Mouse (Mus musculus) embryonic facial prominence, embryonic 10.5 days (tissue): Measurements from ENCODE around the gene Bmp7. TPM values are rescaled to one million over a fixed set of nuclear protein-coding genes. Genes with fewer than 3 reads are reported as not detected.

Source experiments
- DNase-seq: peaks from one replicate; pipeline ENCODE4 v3.0.0-alpha.2; 2017; ENCODE audit warnings: low spot score
- H3K27ac ChIP-seq: fragments of 300-500 bp; sonication (generic); replicated peaks from 2 replicates; pipeline ENCODE4 v1.5.1; 2016; ENCODE audit warnings: mild to moderate bottlenecking
- H3K27me3 ChIP-seq: fragments of 300-500 bp; sonication (generic); replicated peaks from 2 replicates; pipeline ENCODE4 v1.6.1; 2016; ENCODE audit warnings: low read depth, mild to moderate bottlenecking; ENCODE audit not compliant: poor library complexity, severe bottlenecking
- H3K36me3 ChIP-seq: fragments of 300-500 bp; sonication (generic); replicated peaks from 2 replicates; pipeline ENCODE4 v1.6.1; 2016; ENCODE audit warnings: mild to moderate bottlenecking, moderate library complexity
- H3K4me1 ChIP-seq: fragments of 300-500 bp; sonication (generic); 2 replicates; pipeline ENCODE4 v1.6.1; 2016
- H3K4me3 ChIP-seq: fragments of 300-500 bp; sonication (generic); 2 replicates; pipeline ENCODE4 v1.5.1; 2016; ENCODE audit warnings: mild to moderate bottlenecking, moderate library complexity
- H3K9me3 ChIP-seq: fragments of 300-500 bp; sonication (generic); 2 replicates; pipeline ENCODE4 v1.6.1; 2016; ENCODE audit warnings: mild to moderate bottlenecking
- WGBS: fragments of 180-500 bp; shearing (Covaris S2); methylation state at CpG from one replicate; pipeline ENCODE4 v1.1.7; 2016; 5-methylcytosine and 5-hydroxymethylcytosine counted together
- polyA plus RNA-seq: library from polyadenylated mRNA; unstranded; fragments of >200 nt; fragmentation: Nextera tagmentation; extraction: Ambion mirVana; gene quantifications from 2 replicates; pipeline ENCODE4 v1.2.1, GENCODE M21; 2016

Bmp7 gene
- polyA plus RNA-seq, 1 experiment from 2014 or later, result 20.9 TPM

DNA sequence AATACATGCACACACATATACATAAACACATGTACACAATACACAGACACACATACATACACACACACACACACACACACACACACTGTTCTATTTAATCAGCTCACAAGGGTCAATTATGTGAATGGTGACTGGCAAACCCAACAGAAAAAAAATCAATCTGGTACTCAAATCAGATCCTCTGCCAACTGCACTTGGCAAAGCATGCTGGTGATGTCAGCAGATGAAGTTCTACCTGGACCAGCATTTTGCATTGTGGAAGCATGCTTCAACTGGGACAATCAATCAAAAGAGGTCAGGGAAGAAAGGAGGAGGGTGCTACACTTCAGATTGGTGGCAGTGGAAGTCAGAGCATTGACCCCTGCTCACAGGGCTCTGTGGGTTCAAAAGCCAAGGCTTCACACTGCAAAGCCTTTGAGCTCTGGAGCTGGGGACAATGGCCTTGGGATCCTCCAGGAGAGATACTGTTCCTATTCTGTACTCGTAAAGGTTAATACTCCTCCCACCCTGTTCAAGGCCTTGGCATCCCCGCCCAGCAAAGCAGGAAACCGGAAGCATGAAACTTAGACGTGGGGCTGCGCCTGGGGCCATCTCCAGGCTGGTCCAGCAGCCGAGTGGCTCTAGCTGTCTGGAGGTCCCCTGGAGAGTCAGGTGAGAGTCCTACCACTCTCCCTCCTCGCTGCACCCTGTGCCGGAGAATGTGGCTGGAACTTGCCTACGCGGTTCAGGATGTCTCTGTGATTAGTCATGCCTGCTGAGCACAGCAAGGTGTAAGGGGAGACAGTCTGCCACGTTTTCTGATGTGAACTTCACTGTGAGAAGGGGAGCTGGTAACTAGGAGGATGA lies 99.0 kb downstream of the Bmp7 start:
- Histone ChIP-seq H3K4me3 (no peak overlapping the region), H3K27me3 (peaks cover 11% of the 10 kb centered on the region; the same call in 1 of the 2 replicates), H3K4me1 (peaks cover 62% of the 10 kb centered on the region), H3K27ac (peak overlapping the region; percentile 27; the same call in 1 of the 2 replicates), H3K9me3 (no peaks in the 10 kb centered on the region), H3K36me3 (no peaks in the 10 kb centered on the region)
- DNase-seq, result no peak
- 45% methylated on average over 11 of the region's 11 CpGs for WGBS

DNA sequence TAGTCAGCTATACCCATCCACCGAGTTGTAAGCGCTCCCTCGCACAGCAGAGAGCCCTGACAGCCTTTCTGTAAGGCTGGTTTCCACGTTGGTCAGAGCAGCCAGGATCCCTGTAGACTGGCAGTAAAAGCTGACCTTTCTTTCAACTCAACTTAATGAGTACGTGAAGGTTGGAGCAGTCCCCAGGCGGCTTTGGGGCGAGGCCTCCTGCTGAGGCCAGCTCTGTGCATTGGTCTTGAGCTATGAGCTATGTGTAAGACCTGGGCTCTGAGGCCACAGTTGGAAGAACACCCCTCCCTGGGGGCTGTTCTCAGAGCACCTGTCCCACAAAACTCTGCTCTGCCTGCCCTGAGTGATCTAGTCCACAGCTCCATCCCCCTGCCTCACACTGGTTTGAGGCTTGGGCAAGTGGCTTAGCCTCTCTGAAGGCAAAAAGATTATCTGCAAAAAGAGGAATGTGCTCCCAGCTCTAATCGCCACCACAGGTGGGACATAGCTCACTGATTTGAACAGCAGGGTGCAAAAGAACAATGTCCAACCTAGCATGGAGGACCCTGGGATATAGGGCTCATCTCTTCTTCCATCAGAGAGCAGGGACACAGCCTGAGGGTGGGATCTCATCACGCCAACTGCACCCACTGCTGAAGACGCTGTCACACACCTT lies 100.7 kb downstream of the Bmp7 start:
- no peak overlapping the region for H3K4me3 ChIP-seq
- DNase-seq, result no peak
- H3K4me1 ChIP-seq, result peaks cover 45% of the 10 kb centered on the region
- WGBS, result 34% methylated on average over 10 of the region's 10 CpGs
- H3K9me3 ChIP-seq, result no peaks in the 10 kb centered on the region
- peak overlapping the region; percentile 40 for H3K27ac ChIP-seq
- no peaks in the 10 kb centered on the region for H3K36me3 ChIP-seq
- peaks cover 11% of the 10 kb centered on the region; the same call in 1 of the 2 replicates for H3K27me3 ChIP-seq

DNA sequence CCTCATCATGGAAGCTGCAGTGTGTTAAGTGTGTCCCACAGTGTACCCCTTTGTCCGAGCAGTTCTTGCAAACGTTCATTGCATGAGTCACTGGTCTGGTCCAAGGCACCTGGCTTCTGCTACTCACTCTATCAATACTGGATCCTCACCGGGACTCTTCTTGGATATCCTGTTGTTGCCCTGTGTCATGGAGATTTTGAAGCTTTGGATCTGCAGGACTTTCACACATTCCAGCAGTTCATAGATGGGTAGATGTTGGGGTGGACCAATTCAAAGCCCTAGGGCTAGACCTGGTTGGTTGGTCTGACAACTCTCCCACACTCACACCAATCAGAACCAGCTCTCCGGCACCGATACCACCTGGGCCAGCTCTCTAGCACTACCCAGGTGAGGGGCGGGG lies 103.6 kb downstream of the Bmp7 start:
- no peaks in the 10 kb centered on the region for H3K36me3 ChIP-seq
- no peak overlapping the region; the same call in 1 of the 2 replicates for H3K27ac ChIP-seq
- 89% methylated on average over 6 of the region's 6 CpGs for WGBS

DNA sequence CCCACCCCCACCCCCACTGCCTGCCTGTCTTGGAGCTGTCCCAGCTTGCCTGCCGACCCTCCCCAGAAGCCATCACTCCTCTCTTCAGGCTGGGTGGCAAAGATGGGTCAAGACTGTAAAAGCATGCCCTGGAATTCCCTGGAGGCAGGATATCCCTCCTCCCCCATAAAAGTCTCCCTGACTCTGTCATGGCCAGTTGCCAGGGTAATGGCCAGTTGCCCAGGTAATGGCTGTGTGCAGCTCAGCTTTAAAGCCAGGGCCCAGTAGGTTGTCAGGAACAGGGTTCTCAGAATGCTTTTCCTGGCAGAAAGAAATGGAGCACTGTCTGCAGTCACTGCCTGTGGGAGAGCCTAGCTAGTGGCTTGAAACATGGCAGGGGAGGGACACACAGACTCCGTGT lies 106.9 kb downstream of the Bmp7 start:
- Histone ChIP-seq H3K4me3 (no peak overlapping the region), H3K36me3 (no peaks in the 10 kb centered on the region), H3K27me3 (peaks cover 18% of the 10 kb centered on the region), H3K4me1 (peaks cover 52% of the 10 kb centered on the region), H3K27ac (0 out of 2 replicates have a peak overlapping the region, but pooled peaks have one; percentile 40), H3K9me3 (no peaks in the 10 kb centered on the region)
- peak; percentile 68 for DNase-seq
- 36% methylated on average over 2 of the region's 2 CpGs for WGBS

More for the DNA sequence above, 103.6 kb downstream of the Bmp7 start:
- no peak overlapping the region for H3K4me3 ChIP-seq
- H3K27me3 ChIP-seq, result peaks cover 11% of the 10 kb centered on the region; the same call in 1 of the 2 replicates
- no peaks in the 10 kb centered on the region for H3K9me3 ChIP-seq
- peaks cover 57% of the 10 kb centered on the region for H3K4me1 ChIP-seq
- DNase-seq, result no peak

DNA sequence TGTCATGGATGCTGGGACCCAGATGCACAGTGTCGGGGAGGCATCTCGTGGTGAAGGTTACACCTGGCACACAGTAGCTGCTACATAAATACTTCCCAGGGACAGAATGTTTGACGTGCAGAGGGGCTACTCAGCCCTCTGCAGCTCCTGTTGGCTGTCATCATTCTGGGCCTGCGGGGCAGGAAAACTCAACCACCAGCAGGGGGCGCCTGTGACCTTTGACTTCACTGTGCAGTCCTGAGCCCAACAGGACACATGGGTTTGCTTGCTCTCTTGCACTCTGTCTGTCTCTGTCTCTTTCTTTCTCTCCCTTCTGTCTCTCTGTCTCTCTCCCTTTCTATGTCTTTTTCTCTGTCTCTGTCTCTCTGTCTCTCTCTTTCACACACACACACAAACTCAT lies 108.4 kb downstream of the Bmp7 start:
- Histone ChIP-seq H3K36me3 (no peaks in the 10 kb centered on the region), H3K9me3 (no peaks in the 10 kb centered on the region), H3K4me1 (peaks cover 52% of the 10 kb centered on the region), H3K27ac (peak overlapping the region; percentile 8; the same call in 1 of the 2 replicates), H3K27me3 (peaks cover 25% of the 10 kb centered on the region), H3K4me3 (no peak overlapping the region)
- DNase-seq, result peak; percentile 91
- WGBS, result 20% methylated on average over 5 of the region's 5 CpGs

DNA sequence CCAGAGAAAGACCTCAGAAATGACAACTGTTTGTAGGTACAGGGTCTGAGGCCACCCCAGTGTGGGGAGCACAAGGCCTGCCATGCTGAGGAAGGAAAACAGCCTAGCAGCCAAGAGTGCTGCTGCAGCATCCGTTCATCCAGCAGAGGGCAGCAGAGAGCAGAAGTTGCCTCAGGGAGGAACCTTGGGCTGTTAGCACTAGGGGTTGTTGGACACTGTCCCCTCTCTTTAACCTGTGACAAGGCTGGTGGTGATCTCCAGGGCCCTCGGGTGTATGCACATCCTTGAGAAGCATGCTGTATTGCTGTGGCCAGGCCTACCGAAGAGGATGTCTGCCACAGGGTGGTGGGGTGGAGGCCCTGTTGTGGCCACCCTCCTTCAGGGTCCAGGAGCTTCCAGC lies 109.0 kb downstream of the Bmp7 start:
- peaks cover 55% of the 10 kb centered on the region for H3K4me1 ChIP-seq
- 12% methylated on average over 3 of the region's 3 CpGs for WGBS
- H3K27ac ChIP-seq, result 0 out of 2 replicates have a peak overlapping the region, but pooled peaks have one; percentile 8
- H3K36me3 ChIP-seq, result no peaks in the 10 kb centered on the region
- DNase-seq, result peak; percentile 90
- no peaks in the 10 kb centered on the region for H3K9me3 ChIP-seq
- H3K4me3 ChIP-seq, result no peak overlapping the region
- peaks cover 30% of the 10 kb centered on the region for H3K27me3 ChIP-seq

DNA sequence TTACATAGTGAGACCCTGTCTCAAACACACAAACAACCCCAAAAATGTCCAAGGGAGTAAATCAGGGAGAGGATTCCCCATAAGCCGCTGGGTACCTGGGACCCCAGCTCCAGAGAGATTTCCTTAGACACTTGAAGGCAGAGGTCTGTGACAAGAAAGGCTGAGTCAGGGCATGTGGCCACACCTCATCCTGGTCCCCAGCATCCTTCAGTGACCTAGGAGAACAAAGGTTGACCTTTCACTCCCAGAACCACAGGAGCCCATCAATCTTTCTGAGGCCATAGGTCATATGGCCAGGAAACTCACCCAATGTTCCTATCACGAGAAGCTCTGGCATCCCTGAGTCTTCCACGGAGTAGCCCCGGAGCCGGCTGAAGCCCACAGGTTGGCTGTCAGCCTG lies 111.9 kb downstream of the Bmp7 start:
- Histone ChIP-seq H3K4me3 (no peak overlapping the region), H3K4me1 (peaks cover 70% of the 10 kb centered on the region), H3K27ac (no peak overlapping the region), H3K27me3 (peaks cover 59% of the 10 kb centered on the region), H3K36me3 (no peaks in the 10 kb centered on the region), H3K9me3 (no peaks in the 10 kb centered on the region)
- 38% methylated on average over 5 of the region's 5 CpGs for WGBS
- DNase-seq, result no peak

DNA sequence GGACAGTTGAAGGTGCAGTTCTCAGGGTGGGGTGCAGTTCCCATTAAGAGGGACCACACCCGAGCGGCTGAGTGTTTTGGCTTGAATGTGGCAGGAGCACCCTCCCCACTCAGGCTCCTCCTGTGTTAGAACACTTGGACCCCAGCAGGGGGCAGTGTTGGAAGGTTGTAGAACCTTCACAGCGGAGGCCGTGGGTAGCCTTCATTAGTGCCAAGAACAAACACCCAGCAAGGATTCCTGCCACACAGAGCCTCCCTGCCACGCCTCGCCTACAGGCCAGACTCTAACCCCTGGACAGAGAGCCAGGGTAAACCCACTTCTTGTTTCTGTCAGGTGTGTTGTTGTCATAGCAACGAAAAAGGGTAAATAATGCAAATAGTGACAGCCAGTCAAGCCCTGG lies 112.6 kb downstream of the Bmp7 start:
- H3K4me3 ChIP-seq, result no peak overlapping the region
- peak; percentile 71 for DNase-seq
- 63% methylated on average over 7 of the region's 7 CpGs for WGBS
- no peak overlapping the region for H3K27ac ChIP-seq
- H3K36me3 ChIP-seq, result no peaks in the 10 kb centered on the region
- peaks cover 64% of the 10 kb centered on the region for H3K27me3 ChIP-seq
- no peaks in the 10 kb centered on the region for H3K9me3 ChIP-seq
- peaks cover 64% of the 10 kb centered on the region for H3K4me1 ChIP-seq

DNA sequence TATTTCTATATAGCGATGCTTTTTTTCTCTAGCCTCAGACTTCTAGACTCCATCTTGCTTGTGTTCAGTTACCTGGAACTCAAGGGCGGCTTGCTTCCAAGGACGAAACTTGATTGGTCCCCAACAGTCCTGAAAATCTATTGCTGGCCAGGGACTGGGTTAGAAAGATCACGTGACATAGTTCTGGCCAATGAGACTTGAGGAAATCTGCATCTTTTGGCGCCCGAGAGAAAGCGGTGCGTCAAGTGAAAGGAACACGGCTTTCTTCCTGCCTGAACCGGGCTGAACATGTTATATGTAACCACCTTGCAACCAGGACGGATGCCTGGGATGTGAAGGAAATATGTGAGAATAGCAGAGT lies 114.4 kb downstream of the Bmp7 start:
- H3K9me3 ChIP-seq, result no peaks in the 10 kb centered on the region
- peaks cover 50% of the 10 kb centered on the region for H3K4me1 ChIP-seq
- no peak overlapping the region for H3K27ac ChIP-seq
- H3K27me3 ChIP-seq, result peaks cover 82% of the 10 kb centered on the region
- no peaks in the 10 kb centered on the region for H3K36me3 ChIP-seq
- DNase-seq, result no peak
- no peak overlapping the region for H3K4me3 ChIP-seq
- WGBS, result 90% methylated on average over 11 of the region's 11 CpGs

DNA sequence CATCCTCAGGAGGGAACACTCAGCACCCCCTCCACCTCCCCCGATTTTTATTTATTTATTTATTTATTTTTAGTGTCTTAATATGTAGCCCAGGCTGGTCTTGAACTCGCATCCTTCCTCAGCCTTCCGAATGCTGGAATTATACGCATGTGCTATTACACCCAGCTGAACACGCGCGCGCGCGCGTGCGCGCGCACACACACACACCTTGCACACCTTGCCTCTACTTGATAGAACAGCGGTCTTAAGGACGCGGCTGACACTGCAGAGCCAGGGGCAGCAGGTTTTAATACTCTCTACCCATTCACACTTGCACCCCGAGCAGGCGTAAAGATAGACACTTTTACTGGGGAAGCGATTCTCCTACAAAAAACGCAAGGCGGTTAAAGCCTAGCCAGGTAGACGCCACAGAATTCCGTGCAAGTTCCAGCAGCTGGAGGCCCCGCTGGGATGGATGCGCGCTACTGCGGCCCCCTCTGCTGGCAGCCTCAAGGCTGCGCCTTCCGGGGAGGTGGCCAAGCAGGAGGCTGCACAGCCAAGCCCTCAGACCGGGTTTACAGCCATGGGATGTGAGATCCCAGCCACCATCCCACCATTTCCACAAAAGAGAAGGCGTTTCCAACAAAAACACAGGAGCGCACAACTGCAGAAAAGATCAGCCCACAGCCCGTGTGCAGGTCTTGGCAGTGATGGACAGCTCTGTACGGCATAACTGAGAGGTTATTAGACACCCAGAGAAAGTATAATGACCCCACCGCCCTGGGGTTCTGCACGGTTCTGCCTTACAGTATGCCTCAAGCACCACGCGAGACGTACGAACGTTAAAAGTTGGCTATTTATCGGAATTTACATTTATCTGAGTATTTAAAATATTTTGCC lies 115.0 kb downstream of the Bmp7 start:
- Histone ChIP-seq H3K27ac (no peak overlapping the region), H3K4me3 (peak overlapping the region; percentile 47), H3K9me3 (no peaks in the 10 kb centered on the region), H3K27me3 (peaks cover 89% of the 10 kb centered on the region), H3K36me3 (no peaks in the 10 kb centered on the region), H3K4me1 (peaks cover 48% of the 10 kb centered on the region)
- WGBS, result 17% methylated on average over 43 of the region's 43 CpGs
- DNase-seq, result peak; percentile 89

DNA sequence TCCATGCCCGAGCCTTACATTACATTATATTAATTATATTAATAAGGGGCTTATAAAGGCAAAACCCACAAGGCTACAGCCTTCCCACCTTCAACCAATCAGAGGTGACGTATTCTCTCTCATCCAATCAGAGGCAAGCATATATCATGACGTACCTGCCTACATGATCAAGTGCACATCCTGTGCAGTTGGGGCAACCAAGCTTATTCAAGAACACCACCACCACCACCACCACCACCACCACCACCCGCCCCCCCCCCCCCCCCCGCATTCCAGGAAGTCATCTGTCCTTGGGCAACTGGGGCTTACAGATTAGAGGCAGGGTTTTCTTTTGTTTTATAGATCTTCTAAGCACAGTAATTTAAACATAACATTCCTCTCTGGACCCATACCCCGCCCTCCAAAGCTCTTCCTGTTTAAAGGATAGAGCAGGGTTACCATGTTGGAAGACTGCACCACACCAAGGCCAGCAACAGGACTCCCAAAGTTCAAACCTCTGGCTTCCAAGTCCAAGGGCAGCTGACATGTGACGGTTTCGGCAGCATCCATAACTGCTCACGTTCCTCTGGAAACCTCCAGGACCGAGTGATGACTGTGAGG lies 121.4 kb downstream of the Bmp7 start:
- WGBS, result 84% methylated on average over 10 of the region's 10 CpGs
- no peak for DNase-seq
- H3K27me3 ChIP-seq, result peaks cover 46% of the 10 kb centered on the region
- no peaks in the 10 kb centered on the region for H3K36me3 ChIP-seq
- H3K4me1 ChIP-seq, result peaks cover 11% of the 10 kb centered on the region; the same call in 1 of the 2 replicates
- no peak overlapping the region for H3K4me3 ChIP-seq
- no peak overlapping the region for H3K27ac ChIP-seq
- peaks cover 4% of the 10 kb centered on the region; the same call in 1 of the 2 replicates for H3K9me3 ChIP-seq
